Mouse (Mus musculus) C3H10T1/2 (cell line): Measurements from ENCODE around the gene Gm853. TPM values are rescaled to one million over a fixed set of nuclear protein-coding genes. Genes with fewer than 3 reads are reported as not detected.

Source experiments
- polyA plus RNA-seq, 2 experiments: library from polyadenylated mRNA; unstranded; fragments of >200 nt; fragmentation: generic; extraction: Trizol; gene quantifications; one replicate each; pipeline ENCODE4 v1.2.1; 2012; ENCODE audit warnings: missing spikeins in 2 of 2

Gm853 gene
- not detected for polyA plus RNA-seq

GRCm38 (mm10) chr4:130222179-130222578 is at the start of gene Gm853:
Gene Gm853 (minus strand): TSS chr4:130222401.

DNA sequence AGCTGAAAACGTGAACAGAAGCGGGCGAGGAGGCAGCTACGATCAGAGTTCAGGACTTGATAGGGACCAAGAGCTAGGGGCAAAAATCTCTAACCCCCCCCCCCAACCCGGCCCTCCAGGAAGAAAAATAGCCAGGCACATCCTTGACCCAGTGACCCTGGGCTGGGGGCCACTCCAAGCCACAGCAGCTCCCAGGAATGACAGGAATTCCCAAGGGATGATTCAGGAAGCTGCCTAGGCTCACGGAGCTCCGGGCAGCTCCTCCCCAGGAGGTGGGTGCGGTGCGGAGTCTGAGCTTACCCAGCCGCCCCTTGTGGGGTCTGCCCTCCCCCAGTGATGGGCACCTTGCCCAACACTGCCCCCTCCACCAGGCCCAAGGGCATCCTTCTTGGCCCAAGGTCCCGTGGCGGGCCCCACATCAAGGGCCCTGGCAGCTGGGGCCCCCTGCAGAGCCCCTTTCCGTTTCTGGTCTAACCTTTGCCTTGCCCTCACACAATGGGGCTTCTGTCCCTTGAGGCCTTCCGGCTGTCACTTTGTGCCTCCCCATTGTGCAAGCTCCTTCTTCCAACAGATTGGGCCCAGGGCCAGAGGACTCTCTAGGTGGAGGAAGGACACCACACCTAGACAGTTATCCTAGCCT is 47.0 kb downstream of the Gm853 start, which contains the start of gene Tinagl1:
Gene Tinagl1 (minus strand): TSS at position 51 of the 640 bp plus-strand sequence.

Other genes starting within 250 kb of the Gm853 start
- 1 to 10 TPM in 1 of 2 experiments, under 1 TPM in 1; 0.33 to 3.1 TPM for gene Adgrb2, start 237.5 kb downstream of the Gm853 start, polyA plus RNA-seq
- gene Col16a1, start 174.6 kb downstream of the Gm853 start, polyA plus RNA-seq, result 100 to 1,000 TPM in 1 of 2 experiments, 10 to 100 TPM in 1; 25.8 to 136 TPM
- gene Pef1, start 119.8 kb downstream of the Gm853 start, polyA plus RNA-seq, result 10 to 100 TPM; 65.1 to 65.5 TPM
- under 1 TPM; 0.08 to 0.19 TPM for gene Hcrtr1, start 83.0 kb downstream of the Gm853 start, polyA plus RNA-seq
- gene Tinagl1, start 47.3 kb downstream of the Gm853 start, polyA plus RNA-seq, result 10 to 100 TPM; 28.2 to 62.6 TPM
- under 1 TPM; 0.20 TPM for gene Serinc2, start 56.8 kb upstream of the Gm853 start, polyA plus RNA-seq
- gene Fabp3, start 86.2 kb upstream of the Gm853 start, polyA plus RNA-seq, result not detected
- under 1 TPM; 0.06 to 0.19 TPM for gene Gm10570, start 86.3 kb upstream of the Gm853 start, polyA plus RNA-seq
- gene Zcchc17, start 137.5 kb upstream of the Gm853 start, polyA plus RNA-seq, result 10 to 100 TPM; 31.2 to 35.0 TPM
- 10 to 100 TPM; 32.9 to 51.8 TPM for gene Snrnp40, start 137.7 kb upstream of the Gm853 start, polyA plus RNA-seq